Comparison of ENCODE assay signal across 8 mouse cellular contexts in genomic region chr8:83441656-83442242, GRCm38 (mm10). TPM values are rescaled to one million over a fixed set of nuclear protein-coding genes. Genes with fewer than 3 reads are reported as not detected.
DNase-seq lines count a peak whose midpoint lies in the region; ATAC-seq and TF ChIP-seq lines count a peak whose summit lies in the region.

No protein-coding gene starts in this region.

- peak overlapping the region; percentile 75 for H3K27ac ChIP-seq in heart, adult 2 months
- peak overlapping the region; percentile 92 for H3K27ac ChIP-seq in embryonic facial prominence, embryonic 14.5 days (replicated peaks; ENCODE audit: low read depth, low read length)
- H3K27ac ChIP-seq in intestine, embryonic 15.5 days: peak overlapping the region; percentile 86
- peak overlapping the region; percentile 93 for H3K27ac ChIP-seq in neural tube, embryonic 14.5 days (ENCODE audit: low read depth, low read length)

- peak overlapping the region; percentile 70 for H3K4me2 ChIP-seq in embryonic facial prominence, embryonic 14.5 days (ENCODE audit: low read depth, low read length)
- peak overlapping the region; percentile 62 for H3K4me2 ChIP-seq in intestine, embryonic 15.5 days (replicated peaks)
- peak overlapping the region; percentile 42 for H3K4me2 ChIP-seq in neural tube, embryonic 14.5 days (ENCODE audit: low read depth, low read length)

- H3K79me3 ChIP-seq in C2C12 (ENCODE audit: low read depth): peaks cover 19% of the 10 kb centered on the region

- intact Hi-C loops in heart, adult 2 months (cut with DNase I): loop anchor here (2.0 to 10.0 kb wide), 2 partner anchors 109 to 163 kb away; partner anchors contain the start of genes Dnajb1, Elmod2 and Tecr
- intact Hi-C loops in heart, postnatal 10 days (cut with DNase I): loop anchor here (5.0 kb wide), 2 partner anchors 109 to 274 kb away; partner anchors contain the start of genes Elmod2, Gm10645 and Tbc1d9

- H3K4me3 ChIP-seq in heart, adult 2 months: peak overlapping the region; percentile 84
- peak overlapping the region; percentile 80 for H3K4me3 ChIP-seq in C2C12 (ENCODE audit: insufficient read depth, poor library complexity, severe bottlenecking)
- H3K4me3 ChIP-seq in embryonic facial prominence, embryonic 14.5 days (ENCODE audit: low read depth, low read length): peak overlapping the region; percentile 89
- peak overlapping the region; percentile 70 for H3K4me3 ChIP-seq in intestine, embryonic 15.5 days (replicated peaks)
- peak overlapping the region; percentile 85 for H3K4me3 ChIP-seq in neural tube, embryonic 14.5 days (ENCODE audit: low read depth, low read length)

- H3K36me3 ChIP-seq in heart, adult 2 months (ENCODE audit: control insufficient read depth, insufficient read depth, low read length): no peaks in the 10 kb centered on the region; the same call in 1 of the 2 replicates
- peaks cover 10% of the 10 kb centered on the region for H3K36me3 ChIP-seq in C2C12 (ENCODE audit: control insufficient read depth, insufficient read depth)
- peaks cover 11% of the 10 kb centered on the region for H3K36me3 ChIP-seq in embryonic facial prominence, embryonic 14.5 days (ENCODE audit: control insufficient read depth, insufficient read depth, low read length)
- peaks cover 5% of the 10 kb centered on the region; the same call in 1 of the 2 replicates for H3K36me3 ChIP-seq in intestine, embryonic 15.5 days
- 0 out of 2 replicates have a peak, but pooled peaks cover under 1% of the 10 kb centered on the region for H3K36me3 ChIP-seq in neural tube, embryonic 14.5 days (ENCODE audit: control insufficient read depth, insufficient read depth, low read length)

- peak overlapping the region; percentile 95 for H3ac ChIP-seq in C2C12 (ENCODE audit: control insufficient read depth, insufficient read length, low read depth)

- DNase-seq in heart, adult 2 months: no peak
- no peak for DNase-seq in heart, postnatal 10 days
- peak; percentile 33 for DNase-seq in embryonic facial prominence, embryonic 14.5 days (ENCODE audit: low spot score)
- no peak for DNase-seq in right cerebral cortex, postnatal 14 days
- DNase-seq in cerebellum, adult 18-20 months: no peak

- no peak for ATAC-seq in embryonic facial prominence, embryonic 14.5 days (ENCODE audit: low read depth)
- ATAC-seq in intestine, embryonic 15.5 days: no peak
- ATAC-seq in neural tube, embryonic 14.5 days (ENCODE audit: low read depth): no peak

- H3K4me1 ChIP-seq in heart, adult 2 months (ENCODE audit: control insufficient read depth, insufficient read depth, low read length): no peaks in the 10 kb centered on the region
- H3K4me1 ChIP-seq in embryonic facial prominence, embryonic 14.5 days (ENCODE audit: control insufficient read depth, insufficient read depth, low read length): peaks cover 10% of the 10 kb centered on the region
- no peaks in the 10 kb centered on the region for H3K4me1 ChIP-seq in intestine, embryonic 15.5 days (replicated peaks)
- peaks cover 9% of the 10 kb centered on the region for H3K4me1 ChIP-seq in neural tube, embryonic 14.5 days (ENCODE audit: control insufficient read depth, insufficient read depth, low read length)

- H3K27me3 ChIP-seq in heart, adult 2 months (ENCODE audit: control insufficient read depth, insufficient read depth, low read length): no peaks in the 10 kb centered on the region
- H3K27me3 ChIP-seq in C2C12 (ENCODE audit: control insufficient read depth, insufficient read depth, insufficient read length): no peaks in the 10 kb centered on the region
- no peaks in the 10 kb centered on the region for H3K27me3 ChIP-seq in embryonic facial prominence, embryonic 14.5 days (replicated peaks; ENCODE audit: control insufficient read depth, insufficient read depth, low read length)
- no peaks in the 10 kb centered on the region for H3K27me3 ChIP-seq in intestine, embryonic 15.5 days (replicated peaks)
- no peaks in the 10 kb centered on the region for H3K27me3 ChIP-seq in neural tube, embryonic 14.5 days (ENCODE audit: control insufficient read depth, insufficient read depth, low read length)

- 1% methylated on average over 29 of the region's 29 CpGs for WGBS in heart, adult 2 months
- WGBS in embryonic facial prominence, embryonic 14.5 days: under 1% methylated on average over 29 of the region's 29 CpGs
- WGBS in intestine, embryonic 15.5 days: 2% methylated on average over 29 of the region's 29 CpGs
- 2% methylated on average over 29 of the region's 29 CpGs for WGBS in neural tube, embryonic 14.5 days

- H3K79me2 ChIP-seq in heart, adult 2 months (replicated peaks; ENCODE audit: control insufficient read depth, insufficient read depth, low read length): no peaks in the 10 kb centered on the region; the same call in 1 of the 2 replicates
- peaks cover 35% of the 10 kb centered on the region for H3K79me2 ChIP-seq in C2C12 (ENCODE audit: control insufficient read depth, insufficient read depth)

- TF ChIP-seq CTCF in heart, adult 2 months (IDR thresholded peaks at IDR 0.05): no peak
- no peak for TF ChIP-seq CTCF in C2C12 (IDR thresholded peaks at IDR 0.05; ENCODE audit: control insufficient read depth, insufficient read depth, insufficient read length)

- TF ChIP-seq EP300 in heart, adult 2 months (IDR thresholded peaks at IDR 0.05; ENCODE audit: insufficient read depth, low read depth, low read length): no peak

- no peaks in the 10 kb centered on the region for H3K9me3 ChIP-seq in embryonic facial prominence, embryonic 14.5 days (ENCODE audit: control insufficient read depth, low read length)
- no peaks in the 10 kb centered on the region for H3K9me3 ChIP-seq in intestine, embryonic 15.5 days
- no peaks in the 10 kb centered on the region for H3K9me3 ChIP-seq in neural tube, embryonic 14.5 days (ENCODE audit: control insufficient read depth, low read length)

- no peak for TF ChIP-seq POLR2A in heart, adult 2 months (IDR thresholded peaks at IDR 0.05; ENCODE audit: insufficient read depth, low read depth, low read length)

- peak overlapping the region; percentile 87 for H3K9ac ChIP-seq in heart, adult 2 months (ENCODE audit: low read depth, low read length)
- H3K9ac ChIP-seq in embryonic facial prominence, embryonic 14.5 days (ENCODE audit: low read depth, low read length): peak overlapping the region; percentile 94
- peak overlapping the region; percentile 84 for H3K9ac ChIP-seq in intestine, embryonic 15.5 days
- peak overlapping the region; percentile 97 for H3K9ac ChIP-seq in neural tube, embryonic 14.5 days (replicated peaks; ENCODE audit: low read depth, low read length)

TF ChIP-seq in C2C12, 6 proteins besides CTCF, POLR2A, EP300 and RAD21:
- no peak for TF ChIP-seq USF1 (IDR thresholded peaks at IDR 0.05; ENCODE audit: low read depth)
- no peak for TF ChIP-seq CEBPB (IDR thresholded peaks at IDR 0.05; ENCODE audit: low read depth)
- TF ChIP-seq FOSL1 (IDR thresholded peaks at IDR 0.05; ENCODE audit: insufficient read depth, low read length, poor library complexity, severe bottlenecking): no peak
- TF ChIP-seq MYOG (IDR thresholded peaks at IDR 0.05; ENCODE audit: control insufficient read depth, extremely low read depth, insufficient read length): no peak
- no peak for TF ChIP-seq MAX (IDR thresholded peaks at IDR 0.05)
- TF ChIP-seq MYOD1 (IDR thresholded peaks at IDR 0.05; ENCODE audit: control insufficient read depth, insufficient read length, low read depth): no peak

RNA-seq across cellular contexts. Expression of gene Scoc, which starts 16.4 kb away (rescaled TPM):
- 10 to 100 TPM; 52.3 TPM for total RNA-seq in heart, adult 2 months (2021)
- 14.0 and 25.9 TPM in 2 replicates for polyA plus RNA-seq in heart, adult 2 months (2012; rRNA removed)
- 10 to 100 TPM; 39.3 to 48.2 TPM for total RNA-seq in heart, postnatal 10 days (2021)
- 41.6 TPM for polyA plus RNA-seq in C2C12 (2012; fragmentation: generic; extraction: Trizol)
- 119 and 129 TPM in 2 replicates for polyA plus RNA-seq in embryonic facial prominence, embryonic 14.5 days (2014; fragmentation: Nextera tagmentation; extraction: Ambion mirVana)
- polyA plus RNA-seq in intestine, embryonic 15.5 days (2015; fragmentation: Nextera tagmentation; extraction: Ambion mirVana): 96.0 and 117 TPM in 2 replicates
- 269 and 301 TPM in 2 replicates for polyA plus RNA-seq in neural tube, embryonic 14.5 days (2014; fragmentation: Nextera tagmentation; extraction: Ambion mirVana)

RNA-seq across cellular contexts. Expression of gene Clgn, which starts 52.1 kb away (rescaled TPM):
- total RNA-seq in heart, adult 2 months (2021): not detected
- polyA plus RNA-seq in heart, adult 2 months (2012; rRNA removed): 0.08 and 0.12 TPM in 2 replicates
- not detected for total RNA-seq in heart, postnatal 10 days (2021)
- not detected for polyA plus RNA-seq in C2C12 (2012; fragmentation: generic; extraction: Trizol)
- 4.1 TPM in 2 replicates for polyA plus RNA-seq in embryonic facial prominence, embryonic 14.5 days (2014; fragmentation: Nextera tagmentation; extraction: Ambion mirVana)
- 0.48 and 0.55 TPM in 2 replicates for polyA plus RNA-seq in intestine, embryonic 15.5 days (2015; fragmentation: Nextera tagmentation; extraction: Ambion mirVana)
- polyA plus RNA-seq in neural tube, embryonic 14.5 days (2014; fragmentation: Nextera tagmentation; extraction: Ambion mirVana): 15.6 and 17.9 TPM in 2 replicates
